Mouse (Mus musculus) CH12.LX (cell line): ENCODE results near the gene Kcnma1. TPM values are rescaled to one million over a fixed set of nuclear protein-coding genes. Genes with fewer than 3 reads are reported as not detected.
A peak's percentile ranks its signal among the peaks of the same experiment; 100 is the strongest.

ENCODE experiments used
- DNase-seq: peaks from one replicate; pipeline ENCODE4 v3.0.0-alpha.2; 2013; ENCODE audit errors: extremely low read depth
- H3K27ac ChIP-seq: 2 replicates; pipeline ENCODE4 v1.5.1; 2012; ENCODE audit warnings: low read depth, mild to moderate bottlenecking, control low read depth, moderate library complexity; ENCODE audit not compliant: insufficient read depth
- H3K27me3 ChIP-seq: replicated peaks from 2 replicates; pipeline ENCODE3; 2012; ENCODE audit warnings: inconsistent platforms
- H3K36me3 ChIP-seq, 2 experiments: replicated peaks in 1 of 2; 2 replicates each; pipeline versions ENCODE3 to v1.6.1; 2012; ENCODE audit warnings: inconsistent platforms in 1 of 2, low read length in 1 of 2, mild to moderate bottlenecking in 1 of 2, mixed read lengths in 1 of 2, moderate library complexity in 1 of 2; ENCODE audit not compliant: control insufficient read depth in 1 of 2, insufficient read depth in 1 of 2
- H3K4me1 ChIP-seq, 2 experiments: 2 replicates each; pipeline ENCODE4 v1.6.1; 2012; ENCODE audit warnings: inconsistent platforms in 1 of 2, moderate library complexity in 1 of 2; ENCODE audit not compliant: insufficient read depth in 2 of 2, control insufficient read depth in 1 of 2
- H3K4me2 ChIP-seq: 2 replicates; pipeline ENCODE4 v1.6.1; 2012; ENCODE audit warnings: low read depth, mild to moderate bottlenecking, control low read depth; ENCODE audit not compliant: poor library complexity, insufficient read depth, severe bottlenecking
- H3K4me3 ChIP-seq, 3 experiments: fragments of 150-350 bp in 1 of 3; sonication (generic) in 1 of 3; replicated peaks in 1 of 3; 2 replicates each; pipeline versions ENCODE3 to v1.5.1; 2011 to 2012; ENCODE audit warnings: low read depth in 2 of 3, low read length in 2 of 3, mild to moderate bottlenecking in 2 of 3, moderate library complexity in 2 of 3, control low read depth in 1 of 3, improper control_type of control experiment in 1 of 3, inconsistent platforms in 1 of 3, mixed read lengths in 1 of 3; ENCODE audit not compliant: poor library complexity in 1 of 3
- H3K79me2 ChIP-seq: replicated peaks from 2 replicates; pipeline ENCODE4 v1.6.1; 2012; ENCODE audit warnings: mild to moderate bottlenecking, moderate library complexity; ENCODE audit not compliant: control insufficient read depth, poor library complexity, insufficient read depth, severe bottlenecking; ENCODE audit errors: extremely low read depth
- H3K9ac ChIP-seq: 2 replicates; pipeline ENCODE4 v1.6.1; 2012; ENCODE audit warnings: low read depth, mild to moderate bottlenecking, control low read depth, moderate library complexity; ENCODE audit not compliant: insufficient read depth
- H3K9me3 ChIP-seq: replicated peaks from 2 replicates; pipeline ENCODE3; 2012; ENCODE audit warnings: low read length, inconsistent platforms, mixed read lengths
- BHLHE40 ChIP-seq: IDR thresholded peaks from 2 replicates; pipeline ENCODE4 v1.6.1; 2011; ENCODE audit warnings: mild to moderate bottlenecking, low read depth, low read length, improper control_type of control experiment
- CHD2 ChIP-seq: IDR thresholded peaks from 2 replicates; pipeline ENCODE4 v1.6.1; 2011; ENCODE audit warnings: low read length, improper control_type of control experiment
- CTCF ChIP-seq, 2 experiments: IDR thresholded peaks in 1 of 2; conservative IDR thresholded peaks in 1 of 2; 2 replicates each; pipeline ENCODE4 v1.5.1; 2011 to 2012; ENCODE audit warnings: low read depth in 2 of 2, low read length in 2 of 2, improper control_type of control experiment in 1 of 2, inconsistent platforms in 1 of 2, mild to moderate bottlenecking in 1 of 2, moderate library complexity in 1 of 2
- ELF1 ChIP-seq: IDR thresholded peaks from 2 replicates; pipeline ENCODE4 v1.6.1; 2014; ENCODE audit warnings: low read depth, mild to moderate bottlenecking, inconsistent platforms, low read length, improper control_type of control experiment
- HCFC1 ChIP-seq: IDR thresholded peaks from 2 replicates; pipeline ENCODE4 v1.6.1; 2012; ENCODE audit warnings: low read depth, mild to moderate bottlenecking, inconsistent platforms, low read length, improper control_type of control experiment
- IRF4 ChIP-seq: IDR thresholded peaks from 2 replicates; pipeline ENCODE4 v1.6.1; 2014; ENCODE audit warnings: low read depth, mild to moderate bottlenecking, inconsistent platforms, low read length, improper control_type of control experiment
- JUN ChIP-seq: IDR thresholded peaks from 2 replicates; pipeline ENCODE4 v1.6.1; 2011; ENCODE audit warnings: low read depth, mild to moderate bottlenecking, low read length, improper control_type of control experiment, moderate library complexity; ENCODE audit not compliant: insufficient read depth
- JUND ChIP-seq: conservative IDR thresholded peaks from 2 replicates; pipeline ENCODE4 v1.6.1; 2011; ENCODE audit warnings: low read depth, low read length, improper control_type of control experiment
- KAT2A ChIP-seq: IDR thresholded peaks from 2 replicates; pipeline ENCODE4 v1.6.1; 2012; ENCODE audit warnings: low read length, improper control_type of control experiment, inconsistent platforms; ENCODE audit not compliant: insufficient replicate concordance
- MAFK ChIP-seq: IDR thresholded peaks from 2 replicates; pipeline ENCODE4 v1.6.1; 2011; ENCODE audit warnings: low read length, improper control_type of control experiment; ENCODE audit not compliant: insufficient replicate concordance
- MAX ChIP-seq: IDR thresholded peaks from 2 replicates; pipeline ENCODE4 v1.6.1; 2011; ENCODE audit warnings: low read length, improper control_type of control experiment
- MAZ ChIP-seq: IDR thresholded peaks from 2 replicates; pipeline ENCODE4 v1.6.1; 2012; ENCODE audit warnings: low read depth, mild to moderate bottlenecking, inconsistent platforms, low read length, improper control_type of control experiment, moderate library complexity
- MEF2A ChIP-seq: IDR thresholded peaks from 2 replicates; pipeline ENCODE4 v1.6.1; 2014; ENCODE audit warnings: low read depth, mild to moderate bottlenecking, inconsistent platforms, low read length, improper control_type of control experiment, borderline replicate concordance
- MYC ChIP-seq: IDR thresholded peaks from 2 replicates; pipeline ENCODE4 v1.6.1; 2011; ENCODE audit warnings: low read depth, mild to moderate bottlenecking, improper control_type of control experiment, low read length
- NELFE ChIP-seq: IDR thresholded peaks from 2 replicates; pipeline ENCODE4 v1.6.1; 2011; ENCODE audit warnings: low read depth, low read length, improper control_type of control experiment
- POLR2A ChIP-seq: IDR thresholded peaks from 2 replicates; pipeline ENCODE4 v1.6.1; 2011; ENCODE audit warnings: low read depth, mild to moderate bottlenecking, improper control_type of control experiment, low read length
- RAD21 ChIP-seq: IDR thresholded peaks from 2 replicates; pipeline ENCODE4 v1.6.1; 2011; ENCODE audit warnings: low read depth, mild to moderate bottlenecking, low read length, improper control_type of control experiment, moderate library complexity
- SMC3 ChIP-seq: IDR thresholded peaks from 2 replicates; pipeline ENCODE4 v1.6.1; 2011; ENCODE audit warnings: low read depth, low read length, improper control_type of control experiment
- TBP ChIP-seq: conservative IDR thresholded peaks from 2 replicates; pipeline ENCODE4 v1.6.1; 2011; ENCODE audit warnings: low read depth, low read length, improper control_type of control experiment
- USF2 ChIP-seq: conservative IDR thresholded peaks from 2 replicates; pipeline ENCODE4 v1.6.1; 2011; ENCODE audit warnings: low read depth, low read length, improper control_type of control experiment
- ZC3H11A ChIP-seq: IDR thresholded peaks from 2 replicates; pipeline ENCODE4 v1.6.1; 2012; ENCODE audit warnings: low read depth, mild to moderate bottlenecking, inconsistent platforms, low read length, improper control_type of control experiment
- ZKSCAN1 ChIP-seq: IDR thresholded peaks from 2 replicates; pipeline ENCODE4 v1.6.1; 2012; ENCODE audit warnings: low read depth, inconsistent platforms, low read length, improper control_type of control experiment, borderline replicate concordance
- ZNF384 ChIP-seq: IDR thresholded peaks from 2 replicates; pipeline ENCODE4 v1.6.1; 2012; ENCODE audit warnings: low read depth, low read length, improper control_type of control experiment, inconsistent platforms
- dilution Hi-C: fragments of 300-500 bp; cut with MboI; formaldehyde crosslinking; loops from 2 replicates; pipeline ENCODE4 v1.14.3; 2020; ENCODE audit warnings: low sequenced_read_pairs; ENCODE audit not compliant: extremely low pct_unique_long_range_greater_than_20kb, extremely low pct_ligation_motif_present
- in situ Hi-C: fragments of 300-500 bp; cut with MboI; formaldehyde crosslinking; loops from 3 replicates; pipeline ENCODE4 v1.14.3; 2019; ENCODE audit warnings: low sequenced_read_pairs, low pct_ligation_motif_present, low pct_unique_long_range_greater_than_20kb, mixed read lengths
- polyA plus RNA-seq: library from polyadenylated mRNA; unstranded; fragments of >175 nt; gene quantifications from 2 replicates; pipeline ENCODE4 v1.2.1, GENCODE M21; 2012; ENCODE audit warnings: low read depth; ENCODE audit not compliant: insufficient read length
- total RNA-seq, 2 experiments: library from RNA; depleted of rRNA; stranded (reverse); fragments of 300-350 nt in 1 of 2; fragments of >200 nt in 1 of 2; gene quantifications; 2 replicates each; pipeline ENCODE4 v1.2.3; 2012 to 2014

The Kcnma1 gene
- total and polyA plus RNA-seq, 3 experiments: 0.10 to 0.17 (median 0.12) TPM

DNA sequence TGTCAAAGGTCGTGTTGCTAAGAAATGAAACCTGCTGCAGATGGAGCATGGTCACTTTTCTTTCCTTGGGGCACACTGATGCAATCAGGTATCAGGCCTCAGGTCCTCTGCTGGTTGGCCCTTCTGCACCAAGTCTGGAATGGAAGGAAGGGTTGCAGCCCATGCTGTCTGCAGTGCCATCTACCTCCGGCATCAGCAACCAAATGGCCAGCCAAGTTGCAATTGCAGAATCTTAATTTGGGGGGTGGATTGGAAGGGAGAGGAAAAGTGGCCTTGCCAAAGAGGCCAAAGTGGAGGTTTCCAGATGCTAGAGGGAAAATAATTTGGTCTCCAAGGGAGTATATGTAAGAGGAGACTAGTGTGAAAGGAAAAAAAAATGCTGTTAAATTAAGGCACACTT is 584.3 kb downstream of the Kcnma1 start:
- no peaks in the 10 kb centered on the region for H3K36me3 ChIP-seq
- H3K9ac ChIP-seq: no peak overlapping the region
- no peak overlapping the region for H3K4me2 ChIP-seq
- DNase-seq: no peak
- no peak overlapping the region for H3K27ac ChIP-seq
- 0 out of 4 replicates have a peak, but pooled peaks cover 0 to 5% of the 10 kb centered on the region in 2 experiments for H3K4me1 ChIP-seq
- no peaks in the 10 kb centered on the region for H3K79me2 ChIP-seq
- H3K27me3 ChIP-seq: no peaks in the 10 kb centered on the region
- no peak overlapping the region for H3K4me3 ChIP-seq
- dilution Hi-C loops (no loop called here), in situ Hi-C loops (no loop called here)
- TF ChIP-seq IRF4 (no peak), MAX (no peak), MYC (no peak), ELF1 (no peak), JUND (no peak), BHLHE40 (no peak), MEF2A (no peak), USF2 (no peak), JUN (no peak), KAT2A (no peak), ZKSCAN1 (no peak), MAFK (no peak), TBP (no peak), NELFE (no peak)
- no peaks in the 10 kb centered on the region for H3K9me3 ChIP-seq

DNA sequence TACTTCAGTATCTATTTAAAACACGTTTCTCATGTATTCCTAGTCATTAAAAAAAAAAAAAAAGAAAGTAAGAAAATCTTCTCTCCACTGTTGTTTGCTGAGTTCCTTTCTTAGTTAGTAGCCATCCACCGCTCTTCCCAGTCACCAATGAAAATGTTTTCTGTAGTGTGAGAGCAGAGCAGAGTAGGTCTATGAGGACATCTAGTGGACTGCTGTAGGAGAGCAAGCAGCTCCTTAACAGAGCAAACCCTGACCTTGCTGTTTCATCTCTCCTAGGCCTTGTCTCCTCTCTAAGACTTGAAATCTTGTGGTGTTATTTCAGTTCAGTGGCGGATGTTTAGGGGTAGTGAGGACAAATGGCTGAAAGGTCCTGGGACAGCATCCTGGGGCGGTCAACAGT is 585.2 kb downstream of the Kcnma1 start:
- TF ChIP-seq ZNF384 (no peak), CHD2 (no peak), MAX (no peak), MAZ (no peak), CTCF (conservative IDR thresholded peaks at IDR 0.05 in 1 of 2, IDR thresholded peaks at IDR 0.05 in 1 of 2; ENCODE audit: low read depth in 2 of 2, low read length in 2 of 2) (peak; percentile 59 to 74), RAD21 (peak; percentile 80), ZC3H11A (0 out of 2 replicates have a peak, but pooled peaks have one; percentile 2), POLR2A (no peak), HCFC1 (no peak), SMC3 (peak; percentile 55), NELFE (no peak), JUN (no peak)
- in situ Hi-C loops: no loop called here
- peak; percentile 48 for DNase-seq

More for the DNA sequence above, 585.2 kb downstream of the Kcnma1 start:
- Histone ChIP-seq H3K4me3 (no peak overlapping the region), H3K9me3 (no peaks in the 10 kb centered on the region), H3K4me2 (no peak overlapping the region), H3K27ac (no peak overlapping the region), H3K4me1 (0 out of 4 replicates have a peak, but pooled peaks cover 0 to 5% of the 10 kb centered on the region in 2 experiments), H3K9ac (no peak overlapping the region), H3K36me3 (no peaks in the 10 kb centered on the region), H3K79me2 (no peaks in the 10 kb centered on the region), H3K27me3 (no peaks in the 10 kb centered on the region)
- dilution Hi-C loops: no loop called here
